Mouse (Mus musculus) midbrain, postnatal 0 days (tissue): ENCODE data around the gene Sytl3. TPM values are rescaled to one million over a fixed set of nuclear protein-coding genes. Genes with fewer than 3 reads are reported as not detected.
"Not testable (repeated sequence)": the region's sequence is repeated elsewhere in the genome, so short reads cannot be mapped to it uniquely, and the experiment has no call there.

Experiments
- ATAC-seq: fragments of 200-750 bp; cut with Nextera tagmentation; 2 replicates; pipeline ENCODE4 v1.8.0; 2017; ENCODE audit warnings: moderate number of reproducible peaks, mild to moderate bottlenecking, moderate TSS enrichment, moderate library complexity; ENCODE audit not compliant: low FRiP score
- DNase-seq: peaks from one replicate; pipeline ENCODE4 v3.0.0-alpha.2; 2015; ENCODE audit warnings: low spot score
- H3K27ac ChIP-seq: fragments of 300-500 bp; sonication (generic); 2 replicates; pipeline ENCODE4 v1.5.1; 2014; ENCODE audit warnings: low read depth, mild to moderate bottlenecking, low read length, mixed read lengths
- H3K27me3 ChIP-seq: fragments of 300-500 bp; sonication (generic); 2 replicates; pipeline ENCODE4 v1.6.1; 2014; ENCODE audit warnings: low read length, control low read depth, mixed read lengths; ENCODE audit not compliant: insufficient read depth
- H3K36me3 ChIP-seq: fragments of 300-500 bp; sonication (generic); 2 replicates; pipeline ENCODE4 v1.6.1; 2014; ENCODE audit warnings: low read length, control low read depth, mixed read lengths; ENCODE audit not compliant: insufficient read depth
- H3K4me1 ChIP-seq: fragments of 300-500 bp; sonication (generic); 2 replicates; pipeline ENCODE4 v1.6.1; 2014; ENCODE audit warnings: mild to moderate bottlenecking, control low read depth, antibody characterized with exemption, low read length, mixed read lengths; ENCODE audit not compliant: insufficient read depth
- H3K4me2 ChIP-seq: fragments of 300-500 bp; sonication (generic); 2 replicates; pipeline ENCODE4 v1.6.1; 2014; ENCODE audit warnings: low read depth, mild to moderate bottlenecking, low read length, mixed read lengths; ENCODE audit not compliant: poor library complexity, severe bottlenecking
- H3K4me3 ChIP-seq: fragments of 300-500 bp; sonication (generic); 2 replicates; pipeline ENCODE4 v1.5.1; 2014; ENCODE audit warnings: low read depth, mild to moderate bottlenecking, low read length, moderate library complexity
- H3K9ac ChIP-seq: fragments of 300-500 bp; sonication (generic); replicated peaks from 2 replicates; pipeline ENCODE4 v1.6.1; 2014; ENCODE audit warnings: mild to moderate bottlenecking, low read length, moderate library complexity, mixed read lengths; ENCODE audit not compliant: poor library complexity, severe bottlenecking
- H3K9me3 ChIP-seq: fragments of 300-500 bp; sonication (generic); 2 replicates; pipeline ENCODE4 v1.6.1; 2016; ENCODE audit warnings: low read length, control low read depth
- WGBS: fragments of 180-500 bp; shearing (Covaris S2); extraction: QIAGEN DNeasy Blood & Tissue Kit; methylation state at CpG from one replicate; pipeline ENCODE4 v1.1.7; 2014; 5-methylcytosine and 5-hydroxymethylcytosine counted together
- polyA plus RNA-seq: library from polyadenylated mRNA; unstranded; fragments of >200 nt; fragmentation: Nextera tagmentation; extraction: Ambion mirVana; gene quantifications from 2 replicates; pipeline ENCODE4 v1.2.1, GENCODE M21; 2015
- total RNA-seq: library from RNA; depleted of rRNA; stranded (reverse); fragments of >200 nt; gene quantifications from 2 replicates; pipeline ENCODE4 v1.2.3, GENCODE M21; 2014

Sytl3 gene
- total and polyA plus RNA-seq, 2 experiments from 2014 or later, result 0.65 TPM; not detected in 1

GRCm38 (mm10) chr17:6668522-6668921, 9.6 kb downstream of the Sytl3 start:
- not testable (repeated sequence) for H3K9me3 ChIP-seq

GRCm38 (mm10) chr17:6674297-6674696, 15.4 kb downstream of the Sytl3 start:
- not testable (repeated sequence) for H3K27ac ChIP-seq, H3K4me2 ChIP-seq, H3K36me3 ChIP-seq, DNase-seq, H3K4me3 ChIP-seq, ATAC-seq, H3K9me3 ChIP-seq, H3K9ac ChIP-seq, H3K4me1 ChIP-seq, H3K27me3 ChIP-seq
- 69% methylated on average over 4 of the region's 5 CpGs for WGBS

More at GRCm38 (mm10) chr17:6668522-6668921, 9.6 kb downstream of the Sytl3 start:
- not testable (repeated sequence) for H3K4me1 ChIP-seq, H3K27me3 ChIP-seq, H3K36me3 ChIP-seq, H3K9ac ChIP-seq, H3K4me3 ChIP-seq, ATAC-seq, H3K27ac ChIP-seq, H3K4me2 ChIP-seq, DNase-seq
- WGBS, result no CpG with 5 or more reads among the region's 6 CpGs

GRCm38 (mm10) chr17:6678063-6678462, 19.2 kb downstream of the Sytl3 start:
- DNase-seq, H3K9me3 ChIP-seq, H3K36me3 ChIP-seq, H3K4me1 ChIP-seq, H3K27me3 ChIP-seq, H3K27ac ChIP-seq, ATAC-seq, H3K4me3 ChIP-seq, H3K9ac ChIP-seq, H3K4me2 ChIP-seq: not testable (repeated sequence)
- no CpG with 5 or more reads among the region's 2 CpGs for WGBS

GRCm38 (mm10) chr17:6681721-6682120, 22.8 kb downstream of the Sytl3 start:
- H3K9ac ChIP-seq, DNase-seq, H3K4me1 ChIP-seq, H3K27me3 ChIP-seq, H3K27ac ChIP-seq, H3K9me3 ChIP-seq, H3K36me3 ChIP-seq, H3K4me3 ChIP-seq, H3K4me2 ChIP-seq, ATAC-seq: not testable (repeated sequence)
- 85% methylated on average over 4 of the region's 4 CpGs for WGBS

- not testable (repeated sequence) for H3K9me3 ChIP-seq, H3K4me3 ChIP-seq, ATAC-seq, H3K27me3 ChIP-seq, H3K36me3 ChIP-seq, H3K27ac ChIP-seq, DNase-seq, H3K4me2 ChIP-seq, H3K9ac ChIP-seq, H3K4me1 ChIP-seq
- no CpG with 5 or more reads among the region's 5 CpGs for WGBS
Observed at GRCm38 (mm10) chr17:6683702-6684101, 24.8 kb downstream of the Sytl3 start.

GRCm38 (mm10) chr17:6684464-6685287, 25.8 kb downstream of the Sytl3 start:
- not testable (repeated sequence) for H3K4me3 ChIP-seq, H3K36me3 ChIP-seq, H3K9ac ChIP-seq, H3K4me1 ChIP-seq, H3K27ac ChIP-seq, DNase-seq, H3K9me3 ChIP-seq, H3K27me3 ChIP-seq, H3K4me2 ChIP-seq
- peak; percentile 83 for ATAC-seq
- WGBS, result no CpG with 5 or more reads among the region's 4 CpGs

GRCm38 (mm10) chr17:6685288-6685818, 26.5 kb downstream of the Sytl3 start:
- H3K9me3 ChIP-seq, H3K36me3 ChIP-seq, H3K4me2 ChIP-seq, H3K27me3 ChIP-seq, H3K4me1 ChIP-seq, H3K27ac ChIP-seq, DNase-seq, H3K9ac ChIP-seq, H3K4me3 ChIP-seq: not testable (repeated sequence)
- 20% methylated on average over 2 of the region's 8 CpGs for WGBS
- ATAC-seq, result peak; percentile 47; the same call in 1 of the 2 replicates

- H3K4me2 ChIP-seq, H3K27me3 ChIP-seq, H3K4me3 ChIP-seq, H3K36me3 ChIP-seq, H3K9me3 ChIP-seq, H3K9ac ChIP-seq, H3K27ac ChIP-seq, ATAC-seq, DNase-seq, H3K4me1 ChIP-seq: not testable (repeated sequence)
- 85% methylated on average over 2 of the region's 4 CpGs for WGBS
Observed at GRCm38 (mm10) chr17:6686299-6686971, 27.5 kb downstream of the Sytl3 start.
